Mouse (Mus musculus) MEL (cell line): ENCODE data around the gene Olfr373.

Experiments
- BHLHE40 ChIP-seq: IDR thresholded peaks from 2 replicates; pipeline ENCODE4 v1.6.1; 2012; ENCODE audit warnings: low read depth, mild to moderate bottlenecking, inconsistent platforms, low read length, improper control_type of control experiment, borderline replicate concordance
- CHD2 ChIP-seq: IDR thresholded peaks from 2 replicates; pipeline ENCODE4 v1.6.1; 2011; ENCODE audit warnings: low read length, improper control_type of control experiment
- CTCF ChIP-seq, 3 experiments: IDR thresholded peaks in 2 of 3; conservative IDR thresholded peaks in 1 of 3; 2 replicates each; pipeline ENCODE4 v1.5.1; 2011 to 2012; ENCODE audit warnings: low read length in 3 of 3, low read depth in 2 of 3, mild to moderate bottlenecking in 2 of 3, improper control_type of control experiment in 1 of 3, inconsistent platforms in 1 of 3, mixed read lengths in 1 of 3, moderate library complexity in 1 of 3; ENCODE audit not compliant: control insufficient read depth in 1 of 3, insufficient read depth in 1 of 3, poor library complexity in 1 of 3, severe bottlenecking in 1 of 3
- EP300 ChIP-seq, 2 experiments: IDR thresholded peaks; 2 replicates each; pipeline ENCODE4 v1.6.1; 2011; ENCODE audit warnings: improper control_type of control experiment in 2 of 2, low read length in 2 of 2, low read depth in 1 of 2, mild to moderate bottlenecking in 1 of 2
- HCFC1 ChIP-seq: IDR thresholded peaks from 2 replicates; pipeline ENCODE4 v1.6.1; 2012; ENCODE audit warnings: low read depth, mild to moderate bottlenecking, inconsistent platforms, low read length, improper control_type of control experiment, moderate library complexity
- KAT2A ChIP-seq: conservative IDR thresholded peaks from 2 replicates; pipeline ENCODE4 v1.6.1; 2012; ENCODE audit warnings: low read depth, low read length, improper control_type of control experiment, inconsistent platforms
- MYC ChIP-seq: IDR thresholded peaks from 2 replicates; pipeline ENCODE4 v1.6.1; 2011; ENCODE audit warnings: low read depth, mild to moderate bottlenecking, low read length, improper control_type of control experiment, moderate library complexity
- POLR2A ChIP-seq, 2 experiments: IDR thresholded peaks; 2 replicates each; pipeline ENCODE4 v1.6.1; 2011 to 2012; ENCODE audit warnings: low read length in 2 of 2, mild to moderate bottlenecking in 2 of 2, control low read depth in 1 of 2, improper control_type of control experiment in 1 of 2, low read depth in 1 of 2, moderate library complexity in 1 of 2; ENCODE audit not compliant: control insufficient read depth in 1 of 2, insufficient read depth in 1 of 2, poor library complexity in 1 of 2
- ZC3H11A ChIP-seq: IDR thresholded peaks from 2 replicates; pipeline ENCODE4 v1.6.1; 2012; ENCODE audit warnings: low read depth, mild to moderate bottlenecking, inconsistent platforms, low read length, improper control_type of control experiment

- no peak for TF ChIP-seq CHD2
- no peak for TF ChIP-seq POLR2A (IDR thresholded peaks at IDR 0.05; ENCODE audit: control insufficient read depth in 1 of 2, insufficient read depth in 1 of 2, low read depth in 1 of 2, low read length in 2 of 2, poor library complexity in 1 of 2)
- no peak for TF ChIP-seq CTCF (IDR thresholded peaks at IDR 0.05 in 2 of 3, conservative IDR thresholded peaks at IDR 0.05 in 1 of 3; ENCODE audit: control insufficient read depth in 1 of 3, insufficient read depth in 1 of 3, low read depth in 2 of 3, low read length in 3 of 3, poor library complexity in 1 of 3, severe bottlenecking in 1 of 3)
- no peak for TF ChIP-seq EP300 (IDR thresholded peaks at IDR 0.05; ENCODE audit: low read depth in 1 of 2, low read length in 2 of 2)
- no peak for TF ChIP-seq MYC
- no peak for TF ChIP-seq HCFC1
- no peak for TF ChIP-seq KAT2A
- no peak for TF ChIP-seq ZC3H11A
- TF ChIP-seq BHLHE40, result no peak
Measured at GRCm38 (mm10) chr8:72131901-72132300, 48.9 kb downstream of the Olfr373 start.
